Mouse (Mus musculus) urinary bladder, postnatal 36 days (tissue): ENCODE measurements around the gene Faap100.
"Not testable (repeated sequence)": the region's sequence is repeated elsewhere in the genome, so short reads cannot be mapped to it uniquely, and the experiment has no call there.

ENCODE experiments used
- DNase-seq, 2 experiments: peaks; one replicate each; pipeline ENCODE4 v3.0.0; 2022; ENCODE audit warnings: low spot score in 2 of 2, mixed read lengths in 1 of 2

Gene Faap100

DNA sequence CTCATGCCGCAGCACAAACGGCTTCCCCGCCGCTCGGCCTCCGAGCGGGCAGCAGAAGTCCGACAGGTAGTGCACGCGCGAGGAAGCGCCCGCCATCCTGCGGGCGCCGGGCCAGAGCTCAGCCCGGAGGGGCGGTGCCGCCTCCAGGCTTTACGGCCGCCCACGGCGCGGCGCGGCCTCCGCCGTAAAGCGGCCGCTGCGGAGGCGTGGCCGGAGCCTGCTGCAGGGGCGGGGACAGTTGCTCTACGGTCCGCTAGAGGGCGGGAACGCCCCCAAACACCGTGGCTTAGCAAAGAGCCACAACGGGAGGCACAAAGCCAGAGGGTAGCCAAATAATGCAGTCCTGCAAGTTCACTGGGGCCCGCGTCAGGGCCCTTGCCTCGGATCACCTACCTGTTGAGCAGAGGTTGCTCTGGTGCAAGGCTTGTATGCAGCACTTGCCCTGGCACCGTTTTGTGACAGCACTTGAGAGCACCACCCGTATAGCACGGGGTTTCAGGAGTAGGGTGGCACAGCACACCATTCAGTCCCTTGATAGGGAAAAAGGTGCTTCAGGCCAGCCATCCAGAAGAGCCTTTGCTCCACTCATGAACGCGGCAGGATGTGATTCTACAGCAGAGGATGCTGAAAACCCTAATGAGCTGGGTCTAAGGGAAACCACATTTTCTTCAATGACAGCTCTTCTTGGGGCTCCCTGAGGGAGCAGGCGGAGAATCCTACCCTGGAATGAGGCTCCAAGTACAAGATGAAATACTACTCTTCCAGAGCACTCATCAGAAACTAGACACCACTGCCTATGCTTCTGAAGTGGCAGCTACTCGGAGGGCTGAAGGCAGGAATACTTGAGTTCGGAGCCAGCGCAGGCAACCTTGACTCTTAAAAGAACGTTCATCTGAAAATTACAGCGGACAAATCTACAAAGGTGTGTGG is at the start of gene Faap100:
Gene Faap100 (minus strand): TSS at position 154 of the 930 bp plus-strand sequence.
- DNase-seq, result peak; percentile 84 to 91

- no peak for DNase-seq
Measured at GRCm38 (mm10) chr11:120426727-120427126, 48.2 kb upstream of the Faap100 start.

GRCm38 (mm10) chr11:120423569-120424295 is 45.2 kb upstream of the Faap100 start:
- peak; percentile 32 to 43 for DNase-seq

- DNase-seq, result no peak
Measured at GRCm38 (mm10) chr11:120422651-120423568, 44.3 kb upstream of the Faap100 start.

DNA sequence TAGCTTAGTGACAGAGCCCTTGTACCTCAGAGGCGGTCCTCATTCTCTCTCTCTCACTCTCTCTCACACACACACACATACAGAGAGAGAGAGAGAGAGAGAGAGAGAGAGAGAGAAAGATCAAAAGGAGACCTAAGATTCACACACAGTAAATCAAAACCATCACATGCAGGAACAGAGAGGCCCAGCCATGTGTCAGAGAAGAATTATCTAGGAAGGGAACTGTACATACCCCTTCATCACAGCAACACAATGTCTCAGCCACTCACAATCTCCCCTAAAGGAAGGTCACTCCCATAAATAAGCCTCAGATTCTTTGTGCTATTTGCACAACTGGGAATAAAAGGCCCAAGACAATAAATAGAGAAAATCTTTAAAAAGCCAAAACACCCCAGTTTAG is 40.0 kb upstream of the Faap100 start:
- no peak for DNase-seq

GRCm38 (mm10) chr11:120417852-120418251 is 39.3 kb upstream of the Faap100 start:
- DNase-seq, result no peak

DNA sequence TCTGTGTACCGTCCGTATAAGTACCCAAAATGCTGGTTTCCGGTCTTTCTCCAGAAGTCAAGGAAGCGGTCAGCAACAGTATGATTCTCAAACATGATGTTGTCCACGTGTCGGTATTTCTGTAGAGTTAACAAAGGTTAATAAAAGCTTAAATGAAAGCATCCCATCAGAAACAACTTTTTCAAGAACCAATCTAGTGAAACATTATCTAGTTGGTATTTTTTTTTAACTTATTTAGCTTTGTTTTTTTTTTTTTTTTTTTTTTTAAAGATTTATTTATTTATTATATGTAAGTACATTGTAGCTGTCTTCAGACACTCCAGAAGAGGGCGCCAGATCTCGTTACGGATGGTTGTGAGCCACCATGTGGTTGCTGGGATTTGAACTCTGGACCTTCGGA is 35.1 kb upstream of the Faap100 start:
- DNase-seq, result not testable (repeated sequence)

- no peak for DNase-seq
Measured at GRCm38 (mm10) chr11:120406445-120406844, 27.9 kb upstream of the Faap100 start.

DNA sequence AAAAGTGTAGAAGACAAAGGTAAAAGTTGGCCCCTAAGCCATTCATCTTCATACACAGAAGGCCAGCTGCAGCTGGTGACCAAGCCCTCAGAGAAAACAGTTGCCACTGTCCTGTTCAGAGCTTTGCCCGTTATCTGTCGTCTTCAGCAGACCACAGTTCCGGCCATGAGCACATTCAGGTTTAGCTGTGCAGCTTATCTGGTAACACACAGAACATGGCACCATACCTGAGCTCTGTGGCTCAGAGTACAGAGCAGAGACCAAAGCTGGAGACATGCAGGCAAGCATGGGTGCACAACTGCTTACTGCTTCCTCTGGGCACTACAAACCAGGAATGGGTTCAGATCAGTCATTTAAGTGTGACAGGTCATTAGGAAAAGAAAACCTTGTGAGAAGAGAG is 27.3 kb upstream of the Faap100 start:
- DNase-seq, result no peak

- DNase-seq, result no peak
Measured at GRCm38 (mm10) chr11:120404814-120405213, 26.2 kb upstream of the Faap100 start.

DNA sequence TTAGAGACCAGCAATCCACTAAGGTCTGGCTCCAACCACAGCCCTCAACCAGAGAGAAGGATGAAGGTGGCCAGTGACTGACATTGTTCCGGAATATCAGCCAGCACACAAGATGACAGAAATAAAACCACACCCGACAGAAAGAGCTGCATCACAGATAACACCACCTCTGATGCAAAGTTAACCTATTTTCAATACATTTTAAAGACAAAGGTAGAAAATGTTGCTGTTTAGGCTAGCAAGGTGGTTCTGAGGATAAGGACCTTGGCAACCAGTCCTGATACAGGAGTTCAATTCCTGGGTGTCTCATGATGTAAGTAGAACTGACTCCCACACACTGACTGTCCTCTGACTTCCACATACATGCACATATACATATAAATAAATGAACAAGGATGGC is 20.8 kb upstream of the Faap100 start:
- no peak for DNase-seq

- DNase-seq, result no peak
Measured at GRCm38 (mm10) chr11:120397602-120398001, 19.0 kb upstream of the Faap100 start.

DNA sequence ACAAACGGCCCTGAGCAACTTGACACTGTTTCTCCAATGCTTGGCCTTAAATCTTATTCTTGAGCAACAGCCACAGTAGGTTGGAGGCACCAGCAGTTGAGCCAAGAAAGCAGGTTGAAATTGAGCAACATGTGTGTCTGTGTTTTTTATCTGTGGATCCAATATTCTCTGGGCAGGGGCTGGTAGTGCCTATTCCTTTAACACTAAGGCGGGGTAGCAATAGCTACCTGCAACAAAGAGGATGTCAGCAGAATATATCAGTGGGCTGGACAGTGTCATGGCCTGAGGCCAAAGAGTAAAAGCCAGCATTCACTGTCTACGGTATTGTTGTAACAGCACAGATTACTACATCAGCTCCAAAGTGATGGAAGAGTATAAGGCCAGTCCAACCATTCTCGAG is 17.1 kb upstream of the Faap100 start:
- DNase-seq, result no peak

- DNase-seq, result no peak
Measured at GRCm38 (mm10) chr11:120388580-120388979, 10.0 kb upstream of the Faap100 start.

- no peak for DNase-seq
Measured at GRCm38 (mm10) chr11:120387157-120387556, 8.6 kb upstream of the Faap100 start.

DNA sequence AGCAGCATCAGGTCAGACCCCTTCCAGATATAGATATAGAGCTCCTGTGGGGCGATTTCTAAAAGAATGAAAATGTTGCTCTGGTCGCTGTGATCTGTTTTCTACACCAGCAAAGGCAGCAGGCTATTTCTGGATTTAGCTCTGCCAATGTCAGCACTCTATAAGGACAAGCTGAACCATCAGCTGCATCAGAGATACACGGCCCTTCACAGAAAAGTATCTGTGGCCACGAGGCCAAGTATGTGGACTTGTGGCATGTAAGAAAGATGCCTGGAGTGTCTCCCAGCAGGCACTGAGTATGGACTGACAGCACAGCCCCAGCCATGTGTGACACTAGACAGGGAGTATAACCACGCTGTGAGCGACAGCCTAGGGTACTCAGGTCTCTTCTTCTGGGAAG is 8.1 kb upstream of the Faap100 start:
- DNase-seq, result no peak

DNA sequence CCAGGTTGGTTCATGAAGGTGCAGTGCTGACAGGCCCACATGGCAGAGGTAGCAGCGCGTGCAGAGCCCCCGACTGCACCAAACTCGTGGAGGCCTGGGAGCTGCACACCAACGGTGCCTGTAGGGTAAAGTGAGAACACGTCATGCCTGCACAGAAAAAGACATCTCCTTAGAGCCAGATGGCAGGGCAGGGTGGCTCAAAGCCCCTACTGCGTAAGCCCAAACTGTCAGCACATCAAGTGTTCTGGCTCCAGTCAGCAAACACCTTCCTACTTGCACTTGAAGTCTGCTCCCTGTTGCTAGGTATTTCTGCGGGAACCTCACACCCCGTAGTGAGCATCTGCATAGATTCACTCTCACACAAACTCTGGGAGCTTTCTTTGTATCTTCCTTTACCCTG is 3.9 kb upstream of the Faap100 start:
- DNase-seq, result no peak

DNA sequence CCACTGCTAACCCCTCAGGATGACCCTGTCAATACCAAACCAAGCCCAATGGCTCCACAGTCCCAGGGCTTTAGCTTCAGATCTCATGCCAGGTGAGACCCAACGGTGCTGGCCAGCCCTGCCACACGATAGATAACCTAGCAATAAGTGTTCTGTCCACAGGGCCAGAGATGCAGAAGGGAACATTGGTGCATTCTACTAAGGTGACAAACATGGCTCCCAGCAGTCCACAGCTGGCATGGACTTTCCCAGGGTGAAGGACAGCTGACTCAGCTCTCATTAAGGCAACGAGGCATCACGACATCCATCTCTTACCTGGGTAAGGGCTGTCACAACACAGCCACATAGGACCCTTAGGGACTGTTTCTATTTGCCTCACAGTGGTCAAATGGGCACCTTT is 2.6 kb upstream of the Faap100 start:
- DNase-seq, result no peak

DNA sequence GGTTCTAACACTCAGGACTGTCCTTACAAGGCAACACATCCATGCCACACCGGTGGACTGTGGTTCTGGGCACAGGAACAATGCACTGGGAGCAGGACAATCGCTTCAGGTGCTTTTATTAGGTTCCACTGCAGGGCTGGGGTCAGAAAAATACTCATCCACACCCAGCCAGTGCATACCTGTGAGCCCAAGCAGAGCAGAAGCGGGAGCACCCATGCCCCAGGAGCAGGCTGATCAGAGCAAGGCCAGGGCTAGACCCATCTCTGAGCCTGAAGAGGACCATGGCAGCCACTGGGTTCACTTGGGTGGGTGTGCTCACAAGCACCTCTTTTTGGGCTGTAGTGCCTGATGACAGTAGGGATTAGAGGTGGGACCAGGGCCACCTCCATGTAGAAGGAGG is 1.7 kb upstream of the Faap100 start:
- DNase-seq, result no peak

- DNase-seq, result peak; percentile 46 to 63
Measured at GRCm38 (mm10) chr11:120378031-120378610, 443 bp downstream of the Faap100 start.

GRCm38 (mm10) chr11:120377337-120377736 is 1.2 kb downstream of the Faap100 start:
- DNase-seq, result no peak
